Mouse (Mus musculus): ENCODE results near the gene Shf. TPM values are rescaled to one million over a fixed set of nuclear protein-coding genes. Genes with fewer than 3 reads are reported as not detected.

The Shf gene
- polyA plus RNA-seq, 1 experiment from 2014 or later = 12.0 TPM

- H3K4me2 ChIP-seq = no peak overlapping the region
- H3K27me3 ChIP-seq (replicated peaks) = peaks cover 41% of the 10 kb centered on the region
- H3K27ac ChIP-seq = no peak overlapping the region
- no peak overlapping the region for H3K9ac ChIP-seq
- no peaks in the 10 kb centered on the region for H3K9me3 ChIP-seq
- no peak overlapping the region for H3K4me3 ChIP-seq
- peaks cover 16% of the 10 kb centered on the region; the same call in 1 of the 2 replicates for H3K4me1 ChIP-seq
- no peak for ATAC-seq (replicated peaks)
- no peaks in the 10 kb centered on the region for H3K36me3 ChIP-seq (replicated peaks)
- 30% methylated on average over 3 of the region's 3 CpGs for WGBS
Measured at GRCm38 (mm10) chr2:122309647-122310046, 59.3 kb downstream of the Shf start.

GRCm38 (mm10) chr2:122306184-122306583 lies 62.8 kb downstream of the Shf start:
- no peaks in the 10 kb centered on the region for H3K9me3 ChIP-seq
- WGBS = 55% methylated on average over 4 of the region's 4 CpGs
- peaks cover 12% of the 10 kb centered on the region for H3K4me1 ChIP-seq
- H3K4me3 ChIP-seq = no peak overlapping the region
- H3K27ac ChIP-seq = no peak overlapping the region
- no peak for ATAC-seq (replicated peaks)
- H3K27me3 ChIP-seq (replicated peaks) = peaks cover 54% of the 10 kb centered on the region
- H3K9ac ChIP-seq = no peak overlapping the region
- H3K36me3 ChIP-seq (replicated peaks) = no peaks in the 10 kb centered on the region
- H3K4me2 ChIP-seq = no peak overlapping the region

- Histone ChIP-seq H3K9ac (no peak overlapping the region), H3K27ac (no peak overlapping the region), H3K4me2 (no peak overlapping the region), H3K27me3 (replicated peaks) (peaks cover 62% of the 10 kb centered on the region), H3K9me3 (no peaks in the 10 kb centered on the region), H3K36me3 (replicated peaks) (no peaks in the 10 kb centered on the region), H3K4me3 (no peak overlapping the region), H3K4me1 (peaks cover 19% of the 10 kb centered on the region)
- no peak for ATAC-seq (replicated peaks)
- 86% methylated on average over 16 of the region's 16 CpGs for WGBS
Measured at GRCm38 (mm10) chr2:122305097-122305892, 63.7 kb downstream of the Shf start.

GRCm38 (mm10) chr2:122304544-122304943 lies 64.4 kb downstream of the Shf start:
- no peak overlapping the region for H3K9ac ChIP-seq
- no peaks in the 10 kb centered on the region for H3K9me3 ChIP-seq
- H3K36me3 ChIP-seq (replicated peaks) = no peaks in the 10 kb centered on the region
- H3K4me1 ChIP-seq = peaks cover 19% of the 10 kb centered on the region
- H3K27ac ChIP-seq = no peak overlapping the region
- H3K4me2 ChIP-seq = no peak overlapping the region
- H3K27me3 ChIP-seq (replicated peaks) = peaks cover 70% of the 10 kb centered on the region
- H3K4me3 ChIP-seq = no peak overlapping the region
- no peak for ATAC-seq (replicated peaks)
- 87% methylated on average over 6 of the region's 6 CpGs for WGBS

- peak overlapping the region; percentile 90 for H3K4me2 ChIP-seq
- peaks cover 34% of the 10 kb centered on the region for H3K4me1 ChIP-seq
- no peak overlapping the region; the same call in 1 of the 2 replicates for H3K4me3 ChIP-seq
- WGBS = 11% methylated on average over 9 of the region's 9 CpGs
- ATAC-seq (replicated peaks) = peak; percentile 63
- peaks cover 83% of the 10 kb centered on the region for H3K27me3 ChIP-seq (replicated peaks)
- no peak overlapping the region for H3K27ac ChIP-seq
- H3K36me3 ChIP-seq (replicated peaks) = no peaks in the 10 kb centered on the region
- H3K9me3 ChIP-seq = no peaks in the 10 kb centered on the region
- no peak overlapping the region for H3K9ac ChIP-seq
Measured at GRCm38 (mm10) chr2:122302574-122303241, 66.3 kb downstream of the Shf start.

DNA sequence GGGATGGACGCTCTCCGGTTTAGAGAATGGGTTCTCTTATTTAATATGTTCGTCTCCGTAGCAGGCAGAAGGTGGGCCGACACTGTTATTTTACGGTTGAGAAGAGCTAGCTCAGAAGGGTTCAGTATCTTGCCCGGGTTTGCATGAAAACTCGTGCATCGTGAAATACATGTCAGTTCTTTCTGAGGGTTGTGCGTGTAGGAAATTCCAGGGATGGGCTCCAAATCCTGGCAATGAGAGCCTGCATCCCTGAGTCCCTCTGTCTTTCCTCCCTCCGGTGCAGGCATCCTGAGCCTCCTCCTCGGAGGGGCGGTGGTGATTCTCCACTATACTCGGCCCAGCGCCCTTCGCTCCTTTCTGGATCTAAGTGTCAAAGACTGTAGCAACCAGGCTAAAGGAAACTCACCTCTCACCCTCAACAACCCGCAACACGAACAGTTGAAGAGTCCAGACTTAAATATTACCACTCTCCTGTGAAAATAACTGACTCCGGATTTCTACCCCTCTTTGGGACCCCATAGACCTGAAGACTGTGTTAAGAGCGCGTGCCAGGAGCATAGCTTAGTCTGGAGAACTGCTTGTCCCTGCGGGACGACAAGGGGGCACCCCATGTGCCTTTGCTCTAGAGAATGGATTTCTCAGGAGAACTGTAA lies 66.9 kb downstream of the Shf start:
- H3K4me1 ChIP-seq = peaks cover 40% of the 10 kb centered on the region
- ATAC-seq (replicated peaks) = no peak
- peak overlapping the region; percentile 90 for H3K4me2 ChIP-seq
- H3K9ac ChIP-seq = peak overlapping the region; percentile 32
- H3K4me3 ChIP-seq = peak overlapping the region; percentile 43
- 6% methylated on average over 23 of the region's 23 CpGs for WGBS
- no peak overlapping the region for H3K27ac ChIP-seq
- no peaks in the 10 kb centered on the region for H3K36me3 ChIP-seq (replicated peaks)
- no peaks in the 10 kb centered on the region for H3K9me3 ChIP-seq
- H3K27me3 ChIP-seq (replicated peaks) = peaks cover 89% of the 10 kb centered on the region

- H3K27ac ChIP-seq = no peak overlapping the region
- peaks cover 84% of the 10 kb centered on the region for H3K27me3 ChIP-seq (replicated peaks)
- peak overlapping the region; percentile 43 for H3K4me3 ChIP-seq
- ATAC-seq (replicated peaks) = peak; percentile 50
- H3K9me3 ChIP-seq = no peaks in the 10 kb centered on the region
- no peaks in the 10 kb centered on the region for H3K36me3 ChIP-seq (replicated peaks)
- peak overlapping the region; percentile 32 for H3K9ac ChIP-seq
- WGBS = under 1% methylated on average over 48 of the region's 48 CpGs
- H3K4me2 ChIP-seq = peak overlapping the region; percentile 90
- peaks cover 44% of the 10 kb centered on the region for H3K4me1 ChIP-seq
Measured at GRCm38 (mm10) chr2:122301081-122301920, 67.7 kb downstream of the Shf start.

DNA sequence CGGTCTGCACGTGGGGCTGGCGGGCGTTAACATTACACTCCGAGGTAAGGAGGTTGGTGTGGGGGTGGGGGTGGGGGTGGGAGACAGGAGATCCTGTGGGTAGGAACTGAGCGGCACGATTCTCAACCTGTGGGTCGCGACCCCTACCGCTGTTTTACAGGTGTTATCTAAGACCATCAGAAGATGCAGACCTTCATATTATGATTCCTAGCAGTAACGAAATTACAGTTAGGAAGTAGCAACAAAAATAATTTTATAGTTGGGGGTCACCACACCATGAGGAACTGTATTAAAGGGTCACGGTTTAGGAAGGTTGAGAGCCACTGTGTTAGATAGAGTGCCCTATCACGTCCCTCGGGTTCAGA lies 68.3 kb downstream of the Shf start:
- peaks cover 44% of the 10 kb centered on the region for H3K4me1 ChIP-seq
- WGBS = 5% methylated on average over 14 of the region's 14 CpGs
- peak overlapping the region; percentile 43 for H3K4me3 ChIP-seq
- H3K9ac ChIP-seq = no peak overlapping the region
- H3K9me3 ChIP-seq = no peaks in the 10 kb centered on the region
- H3K27ac ChIP-seq = no peak overlapping the region
- peak overlapping the region; percentile 90 for H3K4me2 ChIP-seq
- peak; percentile 3; the same call in 1 of the 2 replicates for ATAC-seq (replicated peaks)
- peaks cover 88% of the 10 kb centered on the region for H3K27me3 ChIP-seq (replicated peaks)
- no peaks in the 10 kb centered on the region for H3K36me3 ChIP-seq (replicated peaks)

DNA sequence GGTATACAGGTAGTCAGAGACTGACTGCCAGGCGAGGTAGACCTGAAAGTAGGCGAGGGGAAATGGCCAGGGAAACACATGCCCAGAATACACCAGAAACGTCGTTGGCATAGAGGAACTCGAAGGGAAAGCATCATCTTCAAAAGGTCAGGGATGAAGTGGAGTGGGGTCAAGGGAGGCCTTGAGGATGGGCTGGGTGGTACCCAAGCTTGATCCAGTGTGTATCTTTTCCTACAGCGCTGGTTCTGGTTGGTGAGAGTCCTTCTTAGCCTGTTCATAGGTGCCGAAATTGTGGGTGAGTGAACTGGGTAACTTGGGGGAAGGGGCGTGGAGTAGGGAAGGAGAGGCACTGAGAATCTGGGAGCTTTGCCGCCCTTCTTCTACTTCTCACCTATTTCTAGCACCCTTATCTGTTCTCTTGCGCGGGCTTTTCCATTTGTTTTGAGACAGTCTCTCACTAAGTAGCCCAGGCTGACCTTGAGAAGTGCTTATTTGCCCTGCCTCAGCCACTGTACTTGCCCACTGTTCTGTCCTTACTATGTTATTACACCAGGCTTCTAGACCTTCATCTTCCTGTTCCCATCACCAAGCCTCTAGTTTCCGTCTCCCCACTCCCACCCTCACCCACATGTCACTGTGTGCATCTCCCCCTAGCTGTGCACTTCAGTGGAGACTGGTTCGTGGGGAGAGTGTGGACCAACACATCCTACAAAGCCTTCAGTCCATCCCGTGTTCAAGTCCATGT lies 68.9 kb downstream of the Shf start:
- no peaks in the 10 kb centered on the region for H3K9me3 ChIP-seq
- no peak overlapping the region for H3K4me2 ChIP-seq
- no peak for ATAC-seq (replicated peaks)
- H3K4me3 ChIP-seq = no peak overlapping the region
- 10% methylated on average over 14 of the region's 14 CpGs for WGBS
- H3K9ac ChIP-seq = no peak overlapping the region
- H3K4me1 ChIP-seq = peaks cover 44% of the 10 kb centered on the region
- H3K27me3 ChIP-seq (replicated peaks) = peaks cover 90% of the 10 kb centered on the region
- no peak overlapping the region for H3K27ac ChIP-seq
- no peaks in the 10 kb centered on the region for H3K36me3 ChIP-seq (replicated peaks)
